Mouse (Mus musculus) C2C12 (cell line): ENCODE measurements around the gene Btbd11.

Source experiments
- CTCF ChIP-seq: IDR thresholded peaks from one replicate; pipeline ENCODE4 v1.5.1; 2011; ENCODE audit not compliant: control insufficient read depth, insufficient read depth, insufficient read length
- MAX ChIP-seq: IDR thresholded peaks from one replicate; pipeline ENCODE4 v1.6.1; 2011; ENCODE audit warnings: mild to moderate bottlenecking, control low read depth
- USF1 ChIP-seq: IDR thresholded peaks from one replicate; pipeline ENCODE4 v1.6.1; 2011; ENCODE audit warnings: low read depth, mild to moderate bottlenecking, control low read depth, moderate library complexity

DNA sequence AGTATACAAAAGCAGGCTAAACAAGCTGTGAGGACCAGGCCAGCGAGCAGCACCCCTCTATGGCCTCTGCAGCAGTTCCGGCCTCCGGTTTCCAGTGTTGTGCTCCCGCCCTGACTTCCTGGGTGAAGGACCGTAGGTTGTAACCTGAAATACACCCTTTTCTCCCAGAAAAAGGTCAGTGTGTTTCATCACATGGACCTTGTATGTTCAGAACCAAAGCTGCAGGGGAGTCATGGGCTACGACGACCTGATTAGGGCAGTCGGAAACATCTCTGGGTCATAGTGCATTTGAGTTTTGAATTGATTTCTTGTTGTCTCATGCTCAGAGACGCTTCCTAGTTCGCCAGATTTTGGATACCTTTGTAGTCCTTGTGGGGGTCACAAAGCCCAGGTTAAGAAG is 74.1 kb downstream of the Btbd11 start:
- TF ChIP-seq USF1 (no peak), MAX (no peak), CTCF (no peak)
